Mouse (Mus musculus) kidney, postnatal 14 days (tissue): ENCODE results near the gene Pde6g.
"Not testable (repeated sequence)": the region's sequence is repeated elsewhere in the genome, so short reads cannot be mapped to it uniquely, and the experiment has no call there.

Experiments used
- DNase-seq: peaks from one replicate; pipeline ENCODE4 v3.0.0; 2022; ENCODE audit warnings: mixed read lengths

Gene Pde6g

GRCm38 (mm10) chr11:120418592-120418991 lies 34.7 kb downstream of the Pde6g start:
- no peak for DNase-seq

DNA sequence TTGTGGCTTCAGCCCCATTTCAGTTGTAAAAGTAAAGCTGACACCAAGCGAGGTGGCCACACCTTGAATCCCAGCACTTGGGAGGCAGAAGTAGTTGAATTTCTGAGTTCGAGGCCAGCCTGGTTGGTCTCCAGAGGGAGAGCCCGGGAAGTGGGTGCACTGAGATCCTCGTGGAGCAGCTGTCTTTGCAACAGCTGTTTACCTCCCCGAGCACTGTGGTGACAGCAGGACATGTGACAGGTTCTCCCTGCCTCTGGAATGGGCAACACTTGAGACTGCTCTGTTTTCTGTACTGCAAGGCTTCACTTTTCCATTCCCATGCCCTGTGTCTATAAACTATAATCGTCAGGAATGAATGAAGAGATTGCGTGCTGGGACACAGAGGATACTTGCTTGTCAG lies 35.4 kb downstream of the Pde6g start:
- DNase-seq: no peak

- DNase-seq: not testable (repeated sequence)
These were observed 39.7 kb downstream of the Pde6g start for GRCm38 (mm10) chr11:120413621-120414020.

DNA sequence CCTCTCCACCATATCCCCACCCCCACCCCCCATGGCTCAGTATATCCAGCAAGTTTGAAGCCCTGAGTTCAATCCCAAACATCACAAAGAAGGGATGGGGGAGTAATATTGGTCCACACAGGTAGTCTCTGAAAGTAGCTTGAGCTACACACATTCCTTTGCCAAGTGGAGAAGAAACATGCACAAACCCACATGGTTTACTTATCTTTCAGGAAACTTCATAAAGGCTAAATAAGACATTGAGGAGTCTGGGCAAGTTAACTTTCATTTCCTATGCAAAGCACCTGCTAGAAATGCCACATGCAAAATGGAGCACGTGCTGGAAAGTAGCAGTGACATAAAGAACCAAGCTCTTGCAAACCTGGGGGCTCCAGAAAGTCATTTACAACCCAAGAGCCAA lies 46.9 kb downstream of the Pde6g start:
- no peak for DNase-seq

GRCm38 (mm10) chr11:120405867-120406266 lies 47.4 kb downstream of the Pde6g start:
- DNase-seq: no peak

DNA sequence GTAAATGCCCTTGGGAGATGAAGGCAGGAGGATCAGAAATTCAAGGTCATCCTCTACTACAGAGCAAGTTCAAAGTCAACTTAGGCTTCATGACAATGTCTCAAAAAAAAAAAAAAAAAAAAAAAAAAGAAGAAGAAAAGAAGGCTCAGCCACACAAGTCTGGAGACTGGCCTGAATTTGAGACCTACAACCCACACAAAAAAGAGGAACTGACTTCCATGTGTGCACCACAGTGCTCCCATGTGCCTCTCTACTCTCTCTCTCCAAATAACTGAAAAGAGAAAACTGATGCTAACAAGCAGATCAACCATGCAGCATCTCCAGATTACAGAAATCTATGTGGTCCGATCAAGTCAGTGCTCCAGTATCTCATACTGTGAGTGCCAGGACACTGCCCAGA lies 48.5 kb downstream of the Pde6g start:
- DNase-seq: no peak

DNA sequence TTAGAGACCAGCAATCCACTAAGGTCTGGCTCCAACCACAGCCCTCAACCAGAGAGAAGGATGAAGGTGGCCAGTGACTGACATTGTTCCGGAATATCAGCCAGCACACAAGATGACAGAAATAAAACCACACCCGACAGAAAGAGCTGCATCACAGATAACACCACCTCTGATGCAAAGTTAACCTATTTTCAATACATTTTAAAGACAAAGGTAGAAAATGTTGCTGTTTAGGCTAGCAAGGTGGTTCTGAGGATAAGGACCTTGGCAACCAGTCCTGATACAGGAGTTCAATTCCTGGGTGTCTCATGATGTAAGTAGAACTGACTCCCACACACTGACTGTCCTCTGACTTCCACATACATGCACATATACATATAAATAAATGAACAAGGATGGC lies 54.0 kb downstream of the Pde6g start:
- DNase-seq: no peak
